Mouse (Mus musculus) T-helper 1 cell (primary cell): ENCODE results near the gene Ifi211.
"Not testable (repeated sequence)": the region's sequence is repeated elsewhere in the genome, so short reads cannot be mapped to it uniquely, and the experiment has no call there.

Source experiments
- in situ Hi-C: fragments of 300-600 bp; cut with MboI, MseI; formaldehyde crosslinking; loops from one replicate; pipeline ENCODE4 v1.15.1; 2025; ENCODE audit warnings: high pct_unique_total_duplicates

Ifi211 gene

GRCm38 (mm10) chr1:173912548-173913255 is at the start of gene Ifi211:
Ifi211 (minus strand) TSS chr1:173913046.
- in situ Hi-C loops: not testable (repeated sequence)

- in situ Hi-C loops: not testable (repeated sequence)
Observed at GRCm38 (mm10) chr1:173961491-173961890, 48.6 kb upstream of the Ifi211 start.

DNA sequence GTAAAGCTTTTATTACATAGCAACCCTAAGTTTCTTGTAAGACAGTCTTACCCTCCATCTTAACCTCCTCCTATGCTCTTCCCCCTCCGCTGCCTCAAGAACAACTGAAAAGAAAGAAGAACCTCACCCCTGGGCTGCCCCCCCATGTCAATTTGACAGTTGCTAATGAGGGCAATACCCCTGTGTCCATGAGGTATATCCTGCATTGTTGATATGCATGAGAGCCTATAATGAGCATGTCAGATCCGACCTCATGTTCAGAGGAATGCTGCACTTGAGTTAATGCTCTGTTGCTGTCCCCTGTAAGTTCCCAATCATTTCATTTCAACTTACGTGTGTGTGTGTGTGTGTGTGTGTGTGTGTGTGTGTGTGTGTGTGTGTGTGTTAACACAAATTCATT is 47.2 kb upstream of the Ifi211 start:
- in situ Hi-C loops: not testable (repeated sequence)

DNA sequence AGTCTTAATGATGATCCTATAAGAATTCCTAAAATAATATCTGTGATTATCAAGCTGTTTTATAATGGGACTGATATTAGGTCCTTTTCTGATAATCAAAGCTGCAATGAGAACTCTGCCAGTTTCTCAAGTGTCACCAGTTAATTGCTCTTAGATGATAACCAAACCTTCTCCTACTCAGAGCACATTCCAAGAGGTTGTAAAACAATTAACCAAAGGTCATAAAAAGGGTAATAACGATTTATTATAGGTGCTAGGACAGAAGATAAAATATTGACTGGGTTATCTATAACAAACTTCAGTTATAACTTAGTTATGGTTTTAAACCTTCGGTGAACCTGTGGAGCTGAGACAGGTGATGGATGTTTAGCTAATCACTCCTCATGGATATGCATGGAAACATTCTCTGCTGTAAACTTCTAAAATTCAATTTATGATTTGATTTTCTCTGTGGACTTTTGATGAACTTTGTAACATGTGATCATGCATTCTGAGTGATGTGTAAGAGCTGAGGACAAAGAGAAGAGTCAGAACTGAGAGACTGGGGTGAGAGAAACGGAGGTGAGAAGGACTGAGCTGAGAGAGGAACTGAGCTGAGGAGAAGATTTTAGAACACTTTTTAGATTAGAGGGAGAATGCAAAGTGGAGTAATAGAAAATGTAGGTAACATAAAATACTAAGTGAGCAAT is 43.1 kb upstream of the Ifi211 start:
- in situ Hi-C loops: not testable (repeated sequence)

DNA sequence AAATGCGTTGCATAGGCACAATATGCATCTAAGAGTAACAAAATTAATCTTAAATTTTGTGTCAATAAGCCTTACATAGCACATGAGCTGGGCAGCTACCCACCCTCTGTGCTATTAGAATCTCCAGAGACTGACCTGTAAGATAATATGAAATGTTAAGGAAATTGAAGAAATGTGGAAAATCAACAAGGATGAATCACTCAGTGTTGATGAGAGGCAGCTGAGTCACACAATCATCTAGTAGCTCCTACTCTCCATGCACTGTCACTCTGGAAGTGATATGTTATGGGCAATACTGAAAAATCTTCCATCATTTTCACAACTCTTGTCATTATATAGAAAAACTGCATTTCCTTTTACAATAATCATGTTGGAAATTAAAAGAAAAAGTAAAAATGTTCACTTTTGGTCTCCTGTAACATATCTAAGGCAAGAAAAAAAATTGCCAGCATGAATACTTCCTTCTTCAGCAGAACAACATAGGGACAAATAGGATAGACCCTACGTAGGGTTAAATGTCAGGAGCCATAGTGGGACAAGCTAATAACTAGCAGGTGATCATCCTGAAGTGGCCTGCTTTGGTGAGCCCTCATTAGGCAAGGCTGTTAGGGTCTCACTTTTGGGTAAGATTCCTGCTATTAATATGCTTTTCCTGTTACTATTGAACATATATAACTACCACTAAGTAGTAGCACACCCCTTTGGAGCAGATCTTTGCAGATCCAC is 42.4 kb upstream of the Ifi211 start:
- in situ Hi-C loops: no loop called here

DNA sequence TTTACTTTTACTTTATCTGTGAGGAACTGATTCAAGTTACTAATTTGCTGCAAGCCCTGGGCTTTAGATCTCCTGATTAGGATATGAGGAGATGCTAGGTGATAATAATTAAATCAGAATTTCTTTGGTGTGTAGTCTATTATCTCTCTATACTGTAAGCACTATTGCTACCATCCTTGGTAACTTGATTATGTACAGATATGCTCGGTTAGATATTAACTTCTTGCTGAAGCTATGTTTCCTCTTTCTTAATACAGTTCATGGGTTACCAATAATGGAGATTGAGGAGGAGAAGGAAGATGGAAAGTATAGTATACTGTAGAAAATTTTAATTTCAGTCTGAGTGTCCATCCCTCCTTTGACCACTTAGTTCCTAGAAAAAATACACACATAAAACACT is 40.7 kb upstream of the Ifi211 start:
- in situ Hi-C loops: no loop called here

- in situ Hi-C loops: loop anchor here (5.0 kb wide), 1 partner anchor 142 kb away; no protein-coding TSS in a partner anchor
Observed at GRCm38 (mm10) chr1:173949044-173949443, 36.2 kb upstream of the Ifi211 start.

DNA sequence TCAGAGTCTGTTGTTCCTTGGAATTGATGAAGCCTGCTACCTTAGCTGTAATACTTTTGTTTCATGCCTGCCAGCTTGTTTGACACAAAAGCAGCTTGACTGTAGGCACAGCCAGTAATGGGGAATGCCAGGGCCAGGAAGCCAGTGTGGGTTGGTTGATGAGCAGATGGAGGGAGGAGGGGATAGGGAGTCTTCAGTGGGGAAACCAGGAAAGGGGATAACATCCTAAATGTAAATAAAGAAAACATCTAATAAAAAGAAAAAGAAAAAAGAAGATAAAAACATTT is 29.9 kb upstream of the Ifi211 start:
- in situ Hi-C loops: not testable (repeated sequence)

- in situ Hi-C loops: not testable (repeated sequence)
Observed at GRCm38 (mm10) chr1:173941924-173942779, 29.3 kb upstream of the Ifi211 start, which contains the start of the genes Mndal and Ifi203. Mndal (minus strand) TSS chr1:173942491. Ifi203 (minus strand) TSS chr1:173942672.

GRCm38 (mm10) chr1:173941522-173941921 is 28.7 kb upstream of the Ifi211 start:
- in situ Hi-C loops: not testable (repeated sequence)

DNA sequence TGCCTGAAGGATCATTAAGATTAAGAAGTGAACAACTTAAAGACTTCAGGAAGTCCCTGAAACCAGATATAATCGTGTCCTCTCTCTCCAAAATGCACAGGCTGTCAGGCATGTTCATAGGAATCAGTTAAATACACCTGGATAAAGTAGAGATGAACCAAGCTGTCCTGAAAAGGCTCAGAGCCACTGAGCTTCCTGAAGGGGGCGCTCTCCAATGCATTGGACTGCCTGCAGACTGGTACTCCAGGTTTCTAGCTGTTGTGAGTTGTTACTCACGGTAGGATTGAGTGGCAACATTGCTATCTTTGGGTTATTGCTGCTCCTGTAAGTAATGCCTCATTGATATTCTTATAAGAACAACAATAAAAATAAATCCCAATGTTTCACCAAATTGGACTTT is 6.4 kb upstream of the Ifi211 start:
- in situ Hi-C loops: loop anchor here (5.0 kb wide), 1 partner anchor 147 kb away; no protein-coding TSS in a partner anchor

- in situ Hi-C loops: no loop called here
Observed at GRCm38 (mm10) chr1:173914559-173914958, 1.7 kb upstream of the Ifi211 start.

- in situ Hi-C loops: not testable (repeated sequence)
Observed at GRCm38 (mm10) chr1:173913256-173913791, 478 bp upstream of the Ifi211 start.

DNA sequence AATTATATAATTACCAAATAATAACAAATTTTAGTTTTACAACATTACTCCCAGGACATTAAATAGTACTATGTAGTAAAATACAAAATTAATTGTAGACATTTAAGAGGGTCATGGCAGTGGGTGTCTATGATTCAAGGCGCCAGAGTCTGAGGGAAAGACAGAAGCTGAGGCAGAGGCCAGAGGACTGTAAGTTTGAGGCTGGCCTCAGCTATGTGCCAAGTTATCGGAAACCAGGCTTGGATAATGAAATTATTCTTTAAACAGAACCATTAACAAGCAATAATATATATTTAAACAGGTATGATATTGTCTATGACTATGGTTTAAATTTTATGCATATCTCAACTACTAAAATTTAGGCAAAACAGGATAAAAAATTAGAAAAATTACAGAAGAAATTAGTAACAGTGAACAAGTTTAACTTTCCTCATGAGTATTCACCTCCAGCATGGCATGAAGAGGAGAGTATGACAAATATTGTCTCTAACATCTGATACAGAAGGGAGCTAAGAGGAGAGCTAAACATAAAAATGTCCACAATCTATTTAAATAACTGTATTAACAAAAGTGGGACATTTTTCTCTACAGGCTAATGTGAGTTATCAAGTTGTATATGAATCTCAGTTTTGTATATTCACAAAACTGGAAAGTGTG is 910 bp downstream of the Ifi211 start:
- in situ Hi-C loops: no loop called here

DNA sequence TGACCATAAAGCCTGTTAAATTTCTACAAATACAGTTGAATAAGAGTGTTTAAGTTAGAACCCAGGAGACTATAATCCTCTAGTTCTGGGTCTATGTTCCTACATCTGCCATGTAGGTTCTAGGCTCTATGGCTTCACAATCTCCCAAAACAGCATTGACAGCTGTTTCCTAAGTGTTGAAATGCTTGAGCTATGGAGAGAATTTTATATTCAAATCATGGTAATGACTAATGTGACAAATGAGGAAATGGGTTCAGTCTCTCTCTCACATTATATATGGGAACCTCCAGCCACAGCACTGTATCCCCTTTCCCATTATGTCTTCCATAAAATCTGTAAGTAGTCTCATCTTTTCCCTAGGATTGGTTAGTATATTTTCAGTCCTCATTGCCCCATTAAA is 4.5 kb downstream of the Ifi211 start:
- in situ Hi-C loops: not testable (repeated sequence)

DNA sequence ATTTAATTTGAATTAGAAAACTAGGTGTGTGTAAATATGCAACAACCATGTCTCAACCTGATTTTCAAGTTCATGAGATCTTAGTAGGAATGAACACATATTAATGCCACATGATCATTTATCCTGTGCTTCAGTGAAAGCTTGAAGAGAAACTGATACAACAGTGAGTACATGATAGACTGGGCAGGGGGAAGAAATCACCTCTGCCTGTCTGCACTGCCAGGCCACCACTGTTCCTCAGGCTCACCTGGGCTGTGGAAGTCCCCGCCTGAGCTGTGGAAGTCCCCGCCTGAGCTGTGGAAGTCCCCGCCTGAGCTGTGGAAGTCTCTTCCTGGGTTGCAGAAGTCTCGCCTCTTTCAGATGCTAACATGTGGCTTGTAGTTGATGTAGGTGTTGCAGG is 7.0 kb downstream of the Ifi211 start:
- in situ Hi-C loops: not testable (repeated sequence)

DNA sequence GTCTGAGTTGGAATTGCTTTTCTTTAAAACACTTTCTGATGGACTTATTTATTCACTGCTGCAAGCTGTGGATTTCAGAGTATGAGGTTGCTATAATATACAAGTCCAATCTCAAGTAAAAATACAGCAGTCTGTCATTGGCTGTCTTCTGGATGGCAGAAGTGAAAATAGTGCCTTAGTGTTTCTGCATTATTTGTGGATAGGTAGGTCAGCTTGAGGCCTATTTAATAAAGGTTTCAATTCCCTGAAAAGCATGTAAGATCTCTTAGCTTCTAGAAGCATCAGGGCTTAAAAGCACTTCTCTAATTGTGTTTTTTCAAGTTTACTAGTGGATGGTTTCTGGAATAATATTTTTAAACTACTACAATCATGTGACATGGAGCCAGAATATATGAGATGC is 23.1 kb downstream of the Ifi211 start:
- in situ Hi-C loops: loop anchor here (5.0 kb wide), 1 partner anchor 118 kb away; no protein-coding TSS in a partner anchor

- in situ Hi-C loops: not testable (repeated sequence)
Observed at GRCm38 (mm10) chr1:173887026-173887787, 25.6 kb downstream of the Ifi211 start.

DNA sequence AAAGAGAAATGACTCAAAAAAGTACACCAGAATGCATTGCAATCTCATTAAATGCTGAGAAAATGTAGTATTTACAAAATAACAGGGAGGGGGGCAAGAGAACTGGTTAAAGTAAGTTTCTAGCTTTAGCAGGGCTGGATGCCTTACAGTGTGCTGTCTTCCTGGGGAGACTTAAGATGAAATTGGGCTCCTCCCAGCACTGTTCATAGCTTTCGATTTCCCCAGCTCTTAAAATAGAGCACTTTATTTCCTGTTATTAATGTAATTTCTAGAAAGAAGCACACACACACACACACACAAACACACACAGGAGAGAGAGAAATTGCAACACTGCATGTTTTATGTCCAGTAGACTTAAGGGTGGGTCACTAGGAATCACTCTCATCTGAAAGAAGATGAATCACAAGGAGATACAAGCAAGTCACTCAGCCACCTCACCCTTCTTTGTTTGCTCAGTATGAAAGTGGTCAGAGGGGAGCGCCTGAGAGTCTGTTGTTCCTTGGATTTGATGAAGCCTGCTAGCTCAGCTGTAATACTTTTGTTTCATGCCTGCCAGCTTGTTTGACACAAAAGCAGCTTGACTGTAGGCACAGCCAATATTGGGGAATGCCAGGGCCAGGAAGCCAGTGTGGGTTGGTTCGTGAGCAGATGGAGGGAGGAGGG is 32.7 kb downstream of the Ifi211 start:
- in situ Hi-C loops: not testable (repeated sequence)
